Mouse (Mus musculus) hindbrain, embryonic 10.5 days (tissue): ENCODE measurements around the gene Pacs2. TPM values are rescaled to one million over a fixed set of nuclear protein-coding genes. Genes with fewer than 3 reads are reported as not detected.

Experiments used
- DNase-seq: peaks from one replicate; pipeline ENCODE4 v3.0.0-alpha.2; 2017; ENCODE audit warnings: low spot score
- H3K27ac ChIP-seq: fragments of 300-500 bp; sonication (generic); 2 replicates; pipeline ENCODE4 v1.5.1; 2016; ENCODE audit warnings: mild to moderate bottlenecking, moderate library complexity
- H3K27me3 ChIP-seq: fragments of 300-500 bp; sonication (generic); 2 replicates; pipeline ENCODE4 v1.6.1; 2016; ENCODE audit warnings: mild to moderate bottlenecking; ENCODE audit not compliant: poor library complexity, insufficient read depth, severe bottlenecking
- H3K36me3 ChIP-seq: fragments of 300-500 bp; sonication (generic); 2 replicates; pipeline ENCODE4 v1.6.1; 2016; ENCODE audit warnings: mild to moderate bottlenecking, moderate library complexity
- H3K4me1 ChIP-seq: fragments of 300-500 bp; sonication (generic); replicated peaks from 2 replicates; pipeline ENCODE4 v1.6.1; 2016; ENCODE audit warnings: mild to moderate bottlenecking
- H3K4me3 ChIP-seq: fragments of 300-500 bp; sonication (generic); 2 replicates; pipeline ENCODE4 v1.5.1; 2016; ENCODE audit warnings: mild to moderate bottlenecking, moderate library complexity
- H3K9me3 ChIP-seq: fragments of 300-500 bp; sonication (generic); 2 replicates; pipeline ENCODE4 v1.6.1; 2016; ENCODE audit warnings: mild to moderate bottlenecking, moderate library complexity
- WGBS: fragments of 180-500 bp; shearing (Covaris S2); methylation state at CpG from one replicate; pipeline ENCODE4 v1.1.7; 2016; 5-methylcytosine and 5-hydroxymethylcytosine counted together
- polyA plus RNA-seq: library from polyadenylated mRNA; unstranded; fragments of >200 nt; fragmentation: Nextera tagmentation; extraction: Ambion mirVana; gene quantifications from 2 replicates; pipeline ENCODE4 v1.2.1, GENCODE M21; 2016

The Pacs2 gene
- polyA plus RNA-seq, 1 experiment from 2014 or later: 25.6 TPM

- Histone ChIP-seq H3K36me3 (peaks cover 27% of the 10 kb centered on the region), H3K27me3 (no peaks in the 10 kb centered on the region), H3K4me1 (peaks cover 48% of the 10 kb centered on the region), H3K4me3 (no peak overlapping the region), H3K9me3 (no peaks in the 10 kb centered on the region), H3K27ac (no peak overlapping the region)
- 79% methylated on average over 8 of the region's 8 CpGs for WGBS
- DNase-seq: no peak
Observed at GRCm38 (mm10) chr12:113016976-113017375, 2.7 kb downstream of the Pacs2 start.

DNA sequence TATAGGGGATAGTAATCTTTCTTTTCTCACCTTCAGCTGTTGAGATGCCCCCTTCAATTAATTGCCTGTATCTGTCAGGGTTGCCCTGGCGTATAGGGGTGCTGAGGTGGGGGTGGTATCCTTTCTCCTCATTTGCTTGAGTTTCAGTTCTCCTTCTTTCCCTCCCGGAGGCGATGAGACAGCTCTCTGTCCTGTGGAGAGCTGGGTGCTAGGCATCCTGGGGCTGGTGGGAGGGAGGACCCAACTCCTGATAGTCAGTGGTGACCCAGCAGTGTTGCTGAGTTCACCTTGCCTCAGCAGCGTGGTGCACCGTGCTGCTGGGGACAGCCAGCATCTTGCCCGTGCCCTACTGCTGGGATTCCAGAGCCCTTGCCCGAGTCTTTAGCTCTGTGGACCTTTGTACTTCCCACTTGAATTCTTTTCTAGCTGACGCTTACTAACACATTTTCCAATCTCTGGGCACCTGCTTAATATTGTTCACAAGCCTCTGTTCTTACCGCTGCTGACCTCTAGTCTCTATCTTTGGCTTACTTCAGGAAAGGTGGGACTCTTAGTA, 3.2 kb downstream of the Pacs2 start:
- no peak for DNase-seq
- Histone ChIP-seq H3K4me3 (no peak overlapping the region), H3K27me3 (no peaks in the 10 kb centered on the region), H3K4me1 (peaks cover 48% of the 10 kb centered on the region), H3K36me3 (peaks cover 29% of the 10 kb centered on the region), H3K27ac (no peak overlapping the region), H3K9me3 (no peaks in the 10 kb centered on the region)
- 83% methylated on average over 9 of the region's 9 CpGs for WGBS

- no peaks in the 10 kb centered on the region for H3K9me3 ChIP-seq
- 87% methylated on average over 4 of the region's 4 CpGs for WGBS
- no peaks in the 10 kb centered on the region for H3K27me3 ChIP-seq
- no peak overlapping the region for H3K4me3 ChIP-seq
- no peak for DNase-seq
- H3K36me3 ChIP-seq: peaks cover 37% of the 10 kb centered on the region
- peaks cover 36% of the 10 kb centered on the region for H3K4me1 ChIP-seq
- no peak overlapping the region for H3K27ac ChIP-seq
Observed at GRCm38 (mm10) chr12:113018763-113019162, 4.5 kb downstream of the Pacs2 start.

DNA sequence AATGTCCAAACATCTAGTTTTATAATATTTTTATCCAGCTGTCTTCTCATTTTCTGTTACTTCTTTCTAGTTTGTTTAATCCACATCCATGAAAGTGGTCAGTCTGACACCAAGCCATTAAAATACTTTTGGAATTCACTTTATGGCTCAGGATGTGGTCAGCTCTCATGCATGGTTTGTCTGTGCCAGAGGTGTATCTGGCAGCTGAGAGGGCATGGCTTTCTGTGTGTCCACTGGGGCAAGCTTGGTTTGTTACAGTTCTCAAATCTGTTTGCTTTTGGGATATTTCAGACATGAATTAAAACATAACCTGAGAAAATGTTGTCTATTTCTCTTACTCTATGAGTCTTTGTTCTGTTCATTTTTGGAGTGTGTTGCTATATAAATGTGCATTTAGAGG, 7.2 kb downstream of the Pacs2 start:
- Histone ChIP-seq H3K4me3 (no peak overlapping the region), H3K27me3 (no peaks in the 10 kb centered on the region), H3K27ac (no peak overlapping the region), H3K4me1 (peaks cover 20% of the 10 kb centered on the region), H3K9me3 (no peaks in the 10 kb centered on the region), H3K36me3 (peaks cover 58% of the 10 kb centered on the region)
- DNase-seq: no peak

GRCm38 (mm10) chr12:113023082-113023481, 8.8 kb downstream of the Pacs2 start:
- H3K27me3 ChIP-seq: no peaks in the 10 kb centered on the region
- H3K4me3 ChIP-seq: no peak overlapping the region
- no peaks in the 10 kb centered on the region for H3K9me3 ChIP-seq
- no peak for DNase-seq
- peaks cover 17% of the 10 kb centered on the region for H3K4me1 ChIP-seq
- WGBS: 83% methylated on average over 4 of the region's 4 CpGs
- H3K27ac ChIP-seq: no peak overlapping the region
- H3K36me3 ChIP-seq: peaks cover 69% of the 10 kb centered on the region

DNA sequence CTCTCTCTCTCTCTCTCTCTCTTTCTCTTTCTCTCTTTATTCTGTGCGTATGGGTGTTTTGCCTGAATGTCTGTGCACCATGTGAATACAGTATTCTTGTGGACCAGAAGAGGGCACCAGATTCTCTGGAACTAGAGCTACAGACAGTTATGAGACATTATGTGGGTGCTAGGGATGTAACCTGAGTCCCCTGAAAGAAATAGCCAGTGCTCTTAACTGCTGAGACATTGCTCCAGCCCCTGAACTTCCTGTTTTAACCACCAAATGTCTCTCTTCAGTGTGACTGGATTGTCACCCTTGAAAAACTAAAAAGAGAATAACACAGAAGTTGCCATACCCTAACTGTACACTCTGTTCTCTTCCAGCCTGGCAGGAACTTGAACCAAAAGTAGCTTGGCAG, 12.2 kb downstream of the Pacs2 start:
- peaks cover 49% of the 10 kb centered on the region for H3K36me3 ChIP-seq
- H3K27me3 ChIP-seq: no peaks in the 10 kb centered on the region
- DNase-seq: no peak
- WGBS: 95% methylated on average over 1 of the region's 1 CpGs
- H3K4me3 ChIP-seq: no peak overlapping the region
- H3K27ac ChIP-seq: no peak overlapping the region
- H3K4me1 ChIP-seq: peaks cover 44% of the 10 kb centered on the region
- no peaks in the 10 kb centered on the region for H3K9me3 ChIP-seq

- Histone ChIP-seq H3K9me3 (no peaks in the 10 kb centered on the region), H3K36me3 (peaks cover 44% of the 10 kb centered on the region), H3K4me3 (no peak overlapping the region), H3K27me3 (no peaks in the 10 kb centered on the region), H3K4me1 (peaks cover 53% of the 10 kb centered on the region), H3K27ac (peak overlapping the region; percentile 76)
- WGBS: 83% methylated on average over 2 of the region's 2 CpGs
- no peak for DNase-seq
Observed at GRCm38 (mm10) chr12:113027495-113027894, 13.2 kb downstream of the Pacs2 start.

DNA sequence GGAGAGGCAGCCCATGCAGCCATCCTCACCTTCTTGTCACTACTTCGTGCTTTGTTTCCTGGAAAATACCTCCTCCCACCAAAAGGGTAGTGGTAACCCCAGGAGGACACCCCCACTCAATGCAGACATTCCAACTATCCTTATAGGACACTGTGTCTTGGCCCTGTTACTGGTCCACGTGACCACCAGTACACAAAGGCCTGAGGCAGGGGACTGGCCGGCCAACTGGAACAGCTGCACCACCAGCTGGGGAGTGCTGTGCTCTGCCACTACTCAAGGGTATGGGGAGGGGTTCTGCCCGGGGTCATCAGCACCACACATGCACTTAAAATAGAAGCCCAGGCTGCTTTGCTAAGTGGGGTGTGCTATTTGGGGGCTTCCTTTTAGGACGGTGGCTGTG, 13.8 kb downstream of the Pacs2 start:
- peaks cover 41% of the 10 kb centered on the region for H3K36me3 ChIP-seq
- whole genome bisulfite sequencing: 54% methylated on average over 5 of the region's 5 CpGs
- peak overlapping the region; percentile 76 for H3K27ac ChIP-seq
- peaks cover 59% of the 10 kb centered on the region for H3K4me1 ChIP-seq
- H3K27me3 ChIP-seq: no peaks in the 10 kb centered on the region
- no peak overlapping the region for H3K4me3 ChIP-seq
- no peaks in the 10 kb centered on the region for H3K9me3 ChIP-seq
- peak; percentile 54 for DNase-seq

DNA sequence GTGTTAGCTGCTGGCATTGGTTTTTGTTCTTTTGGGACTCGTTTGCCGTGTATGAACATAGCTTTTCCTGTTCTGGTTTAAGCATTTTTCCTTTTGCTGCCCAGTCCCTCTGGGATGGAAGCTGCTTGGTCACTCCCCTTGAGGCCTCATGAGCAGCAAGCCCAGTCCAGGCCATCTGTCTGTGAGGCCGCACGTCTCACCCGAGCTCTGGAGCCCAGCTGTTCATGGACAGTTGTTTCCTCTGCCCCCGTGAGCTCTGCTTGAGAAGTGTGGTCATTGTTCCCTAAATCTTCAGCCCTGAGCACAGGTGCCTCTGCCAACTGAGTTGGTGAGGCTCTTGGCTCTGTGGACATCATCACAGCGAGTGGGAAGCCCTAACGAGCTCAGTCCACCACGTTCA, 14.6 kb downstream of the Pacs2 start:
- DNase-seq: peak; percentile 15
- Histone ChIP-seq H3K36me3 (peaks cover 36% of the 10 kb centered on the region), H3K27ac (peak overlapping the region; percentile 76), H3K4me1 (peaks cover 63% of the 10 kb centered on the region), H3K9me3 (no peaks in the 10 kb centered on the region), H3K4me3 (no peak overlapping the region), H3K27me3 (no peaks in the 10 kb centered on the region)
- WGBS: 77% methylated on average over 9 of the region's 9 CpGs

GRCm38 (mm10) chr12:113030046-113030445, 15.7 kb downstream of the Pacs2 start:
- Histone ChIP-seq H3K27ac (0 out of 2 replicates have a peak overlapping the region, but pooled peaks have one; percentile 23), H3K4me3 (no peak overlapping the region), H3K36me3 (peaks cover 28% of the 10 kb centered on the region), H3K9me3 (no peaks in the 10 kb centered on the region), H3K4me1 (peaks cover 61% of the 10 kb centered on the region), H3K27me3 (no peaks in the 10 kb centered on the region)
- DNase-seq: no peak
- 75% methylated on average over 4 of the region's 4 CpGs for WGBS

DNA sequence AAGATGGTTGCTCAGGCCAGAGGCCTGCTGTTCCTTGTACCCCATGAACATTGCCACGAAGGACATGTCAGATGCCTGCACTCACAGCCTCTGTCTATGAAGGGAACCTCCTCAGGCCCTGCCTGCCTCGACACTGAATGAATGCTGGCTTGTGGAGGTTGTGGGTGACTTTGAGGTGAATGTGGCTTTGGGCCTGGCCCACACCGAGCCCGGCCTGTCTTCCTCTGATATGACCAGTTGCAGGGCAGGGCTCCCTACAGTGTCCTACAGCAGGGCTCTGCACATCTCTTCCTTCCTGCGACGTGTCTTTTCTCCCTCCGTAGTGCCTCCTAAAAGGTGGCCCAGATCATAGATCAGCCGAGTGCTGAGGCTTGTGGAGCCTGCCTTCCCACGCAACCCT, 16.7 kb downstream of the Pacs2 start:
- DNase-seq: no peak
- H3K27me3 ChIP-seq: no peaks in the 10 kb centered on the region
- H3K9me3 ChIP-seq: no peaks in the 10 kb centered on the region
- peaks cover 61% of the 10 kb centered on the region for H3K4me1 ChIP-seq
- no peak overlapping the region for H3K4me3 ChIP-seq
- 87% methylated on average over 9 of the region's 9 CpGs for WGBS
- H3K36me3 ChIP-seq: peaks cover 18% of the 10 kb centered on the region
- H3K27ac ChIP-seq: peak overlapping the region; percentile 56; the same call in 1 of the 2 replicates

DNA sequence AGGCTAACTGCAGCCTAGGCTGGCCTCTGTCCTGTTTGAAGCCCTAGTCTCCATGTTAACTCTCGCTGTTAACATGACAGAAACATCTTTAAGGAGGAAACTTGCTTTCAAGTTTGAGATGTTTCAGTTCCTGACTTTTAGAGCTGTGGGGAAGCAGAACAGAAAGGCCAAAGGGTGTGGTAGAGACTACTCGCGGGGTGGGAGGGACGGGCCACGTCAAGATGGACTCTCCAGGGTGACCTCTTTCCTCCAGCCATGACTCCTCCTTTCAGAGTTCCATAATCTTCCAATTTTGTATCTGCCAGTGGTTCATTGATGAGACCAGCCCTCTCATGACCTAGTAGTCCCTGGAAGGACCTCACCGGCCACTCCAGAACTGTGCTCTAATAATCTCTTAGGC, 17.1 kb downstream of the Pacs2 start:
- 92% methylated on average over 6 of the region's 6 CpGs for WGBS
- Histone ChIP-seq H3K9me3 (no peaks in the 10 kb centered on the region), H3K4me1 (peaks cover 61% of the 10 kb centered on the region), H3K4me3 (no peak overlapping the region), H3K36me3 (peaks cover 15% of the 10 kb centered on the region), H3K27me3 (no peaks in the 10 kb centered on the region), H3K27ac (peak overlapping the region; percentile 56)
- DNase-seq: no peak

DNA sequence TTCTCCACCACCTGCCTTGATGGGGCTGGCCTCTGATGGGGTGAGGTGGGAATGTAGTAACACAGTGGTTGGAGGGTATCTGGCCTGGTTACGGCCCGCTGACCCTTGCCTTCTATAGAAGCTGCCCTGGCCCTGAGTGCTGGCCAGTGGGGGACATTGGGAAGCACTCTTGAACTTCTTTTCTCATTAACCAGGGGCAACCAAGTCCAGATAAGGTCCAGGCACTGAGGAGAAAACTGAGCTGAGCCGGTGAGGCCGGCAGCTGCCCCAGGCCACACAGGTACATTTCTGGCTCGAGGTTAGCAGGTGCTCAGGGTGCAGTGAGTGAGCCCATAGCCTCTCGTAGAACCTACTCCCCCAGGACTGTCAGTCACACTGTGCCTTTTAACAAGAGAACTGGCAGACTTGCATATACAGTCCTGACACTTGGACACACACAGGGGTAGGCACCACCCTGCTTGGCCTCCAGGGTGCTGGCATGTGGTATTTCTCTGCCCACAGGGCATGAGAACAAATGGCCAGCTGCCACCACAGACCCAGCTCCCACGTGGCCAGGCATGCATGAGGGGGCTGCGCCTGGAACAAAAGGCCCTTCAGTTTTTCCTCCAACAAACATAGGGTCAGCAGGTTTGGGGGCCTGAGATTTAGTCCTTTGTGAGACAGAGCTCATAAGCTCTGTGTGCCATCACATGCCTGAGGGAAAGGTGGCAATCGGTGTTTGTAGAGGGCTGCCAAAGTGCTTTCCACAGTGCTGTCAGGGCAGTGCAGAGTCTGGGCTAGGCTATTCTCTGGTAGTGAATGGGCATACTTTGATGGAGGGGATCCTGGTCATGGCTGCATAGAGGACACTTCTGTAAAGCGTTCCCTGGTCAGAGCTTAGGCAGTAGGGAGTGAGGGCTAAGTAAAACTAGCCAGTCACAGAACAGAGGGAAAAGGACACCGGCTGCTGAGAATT, 18.3 kb downstream of the Pacs2 start:
- H3K36me3 ChIP-seq: 0 out of 2 replicates have a peak, but pooled peaks cover 4% of the 10 kb centered on the region
- no peak overlapping the region for H3K4me3 ChIP-seq
- no peaks in the 10 kb centered on the region for H3K9me3 ChIP-seq
- no peaks in the 10 kb centered on the region for H3K27me3 ChIP-seq
- peaks cover 56% of the 10 kb centered on the region for H3K4me1 ChIP-seq
- no peak for DNase-seq
- H3K27ac ChIP-seq: peak overlapping the region; percentile 73
- WGBS: 82% methylated on average over 11 of the region's 11 CpGs
